Mouse (Mus musculus) olfactory bulb, adult 2 months (tissue): Measurements from ENCODE around the gene Lrrc4c. TPM values are rescaled to one million over a fixed set of nuclear protein-coding genes. Genes with fewer than 3 reads are reported as not detected.

Source experiments
- H3K27ac ChIP-seq: fragments of 200-500 bp; 2 replicates; pipeline ENCODE4 v1.5.1; 2012; ENCODE audit warnings: low read depth, low read length; ENCODE audit not compliant: insufficient read depth
- H3K4me1 ChIP-seq: fragments of 200-500 bp; 2 replicates; pipeline ENCODE4 v1.6.1; 2012; ENCODE audit warnings: low read length; ENCODE audit not compliant: control insufficient read depth, insufficient read depth
- H3K4me3 ChIP-seq: fragments of 200-500 bp; 2 replicates; pipeline ENCODE4 v1.5.1; 2012; ENCODE audit warnings: mild to moderate bottlenecking, low read depth, low read length, moderate library complexity; ENCODE audit not compliant: insufficient read depth
- CTCF ChIP-seq: fragments of 200-500 bp; IDR thresholded peaks from 2 replicates; pipeline ENCODE4 v1.5.1; 2012; ENCODE audit warnings: low read depth, mild to moderate bottlenecking, low read length, moderate library complexity; ENCODE audit not compliant: insufficient read depth
- POLR2A ChIP-seq: fragments of 200-500 bp; IDR thresholded peaks from 2 replicates; pipeline ENCODE4 v1.6.1; 2012; ENCODE audit warnings: mild to moderate bottlenecking, low read depth, low read length, moderate library complexity; ENCODE audit not compliant: insufficient read depth
- WGBS: fragments of 180-500 bp; shearing (Covaris S2); methylation state at CpG from one replicate; pipeline ENCODE4 v1.1.7; 2018; 5-methylcytosine and 5-hydroxymethylcytosine counted together
- polyA plus RNA-seq: library from polyadenylated mRNA; stranded (reverse); fragments of >200 nt; gene quantifications from 2 replicates; pipeline ENCODE4 v1.2.4, GENCODE M21; 2012; ENCODE audit warnings: low replicate concordance; ENCODE audit not compliant: missing spikeins, insufficient read depth, insufficient read length

The Lrrc4c gene
- polyA plus RNA-seq, 1 experiment, result not detected

GRCm38 (mm10) chr2:97610566-97610965 lies 1292.6 kb downstream of the Lrrc4c start:
- TF ChIP-seq POLR2A (no peak), CTCF (no peak)
- no peak overlapping the region for H3K27ac ChIP-seq
- 96% methylated on average over 2 of the region's 2 CpGs for WGBS
- no peaks in the 10 kb centered on the region for H3K4me1 ChIP-seq
- H3K4me3 ChIP-seq, result no peak overlapping the region

GRCm38 (mm10) chr2:97614724-97615123 lies 1296.8 kb downstream of the Lrrc4c start:
- Histone ChIP-seq H3K4me3 (no peak overlapping the region), H3K27ac (no peak overlapping the region), H3K4me1 (no peaks in the 10 kb centered on the region)
- TF ChIP-seq POLR2A (no peak), CTCF (no peak)
- 78% methylated on average over 2 of the region's 2 CpGs for WGBS

DNA sequence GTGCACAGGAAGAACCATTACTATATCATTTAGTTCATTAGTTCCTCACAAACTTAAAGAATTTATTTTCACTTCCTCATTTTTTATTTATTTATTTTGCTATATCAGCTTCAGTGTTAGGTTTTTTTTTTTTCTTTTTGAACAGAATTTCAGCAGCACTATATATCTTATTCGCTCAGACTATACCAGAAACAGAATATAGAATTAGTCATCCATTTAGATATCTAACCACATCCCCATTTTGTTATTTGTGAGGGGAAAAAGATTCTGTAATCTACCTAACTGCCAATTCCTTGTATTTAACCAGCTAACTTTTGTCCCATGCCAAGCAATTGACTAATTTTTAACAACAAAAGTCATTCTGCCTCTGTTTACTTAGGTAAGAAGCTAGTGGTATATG lies 1300.6 kb downstream of the Lrrc4c start:
- WGBS, result 91% methylated on average over 1 of the region's 1 CpGs
- Histone ChIP-seq H3K27ac (no peak overlapping the region), H3K4me3 (no peak overlapping the region), H3K4me1 (no peaks in the 10 kb centered on the region)
- TF ChIP-seq CTCF (no peak), POLR2A (no peak)

GRCm38 (mm10) chr2:97639941-97640340 lies 1322.0 kb downstream of the Lrrc4c start:
- H3K4me3 ChIP-seq, result no peak overlapping the region
- TF ChIP-seq POLR2A, result no peak
- TF ChIP-seq CTCF, result no peak
- 88% methylated on average over 2 of the region's 2 CpGs for WGBS
- H3K27ac ChIP-seq, result no peak overlapping the region
- H3K4me1 ChIP-seq, result no peaks in the 10 kb centered on the region

DNA sequence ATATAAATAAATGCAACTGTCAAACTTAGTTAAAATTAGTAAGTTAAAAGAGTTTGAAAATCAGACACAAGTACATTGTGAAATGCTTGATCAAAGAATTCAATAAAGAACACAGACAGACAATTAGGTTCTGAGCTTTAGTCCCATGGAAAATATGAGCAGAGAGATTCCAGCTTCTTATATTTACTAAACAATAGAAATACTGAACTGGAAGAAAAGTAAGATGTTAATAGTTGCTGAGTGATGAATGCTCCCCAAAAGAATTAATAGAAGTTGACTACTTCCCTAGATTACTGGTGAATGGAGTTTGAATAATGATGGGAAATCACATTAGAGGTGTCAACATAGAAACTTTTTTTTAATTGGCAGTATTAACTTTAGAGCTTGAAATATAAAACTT lies 1323.7 kb downstream of the Lrrc4c start:
- H3K27ac ChIP-seq, result no peak overlapping the region
- no peak for TF ChIP-seq POLR2A
- no peak for TF ChIP-seq CTCF

DNA sequence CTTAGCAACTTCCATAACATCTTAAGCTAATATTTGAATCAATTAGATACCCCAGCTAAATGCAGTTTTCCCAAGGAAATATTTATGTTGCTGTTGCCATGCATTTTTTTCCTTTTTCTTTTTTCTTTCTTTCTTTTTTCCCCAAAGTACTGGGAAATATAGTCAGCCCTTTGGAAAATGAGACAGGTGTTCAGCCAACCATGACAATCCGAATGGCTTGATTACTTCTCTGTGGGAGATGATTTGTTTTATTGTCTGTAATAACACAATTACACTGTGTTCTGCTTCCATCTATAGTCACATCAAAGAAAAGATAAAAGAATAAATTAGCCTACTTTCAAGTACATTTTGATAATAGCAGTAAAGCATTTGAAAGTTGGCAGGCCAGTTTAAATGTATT lies 1334.7 kb downstream of the Lrrc4c start:
- TF ChIP-seq POLR2A (no peak), CTCF (no peak)
- 38% methylated on average over 1 of the region's 1 CpGs for WGBS
- no peaks in the 10 kb centered on the region for H3K4me1 ChIP-seq
- no peak overlapping the region for H3K4me3 ChIP-seq
- no peak overlapping the region for H3K27ac ChIP-seq

More for the DNA sequence above, 1323.7 kb downstream of the Lrrc4c start:
- no peak overlapping the region for H3K4me3 ChIP-seq
- no peaks in the 10 kb centered on the region for H3K4me1 ChIP-seq
